Mouse (Mus musculus): ENCODE measurements around the gene Tdrkh.

DNA sequence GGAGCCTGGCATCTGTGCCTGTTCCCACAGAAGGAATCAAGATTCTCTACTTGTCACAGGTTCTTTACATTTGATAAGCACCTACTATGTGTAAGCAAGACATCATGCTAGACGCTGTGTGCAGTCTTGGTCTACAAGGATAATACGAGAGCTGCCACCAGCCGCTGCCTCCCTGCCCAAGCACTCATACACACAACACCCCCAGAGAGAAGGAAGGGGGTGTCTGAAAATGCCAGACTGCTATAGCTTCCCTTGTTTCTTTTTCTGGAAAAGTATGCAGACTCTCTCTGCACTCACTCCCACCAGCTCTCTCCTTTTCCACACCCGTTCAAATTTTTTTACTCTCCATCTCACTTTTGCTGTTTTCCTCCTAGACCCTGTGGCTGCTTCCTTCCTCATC lies 64.4 kb downstream of the Tdrkh start:
- TF ChIP-seq CTCF (IDR thresholded peaks at IDR 0.05; ENCODE audit: insufficient read depth, low read length) (no peak), POLR2A (IDR thresholded peaks at IDR 0.05; ENCODE audit: borderline replicate concordance, extremely low read depth, low read depth, low read length) (no peak)
